In the genomic region with DNA sequence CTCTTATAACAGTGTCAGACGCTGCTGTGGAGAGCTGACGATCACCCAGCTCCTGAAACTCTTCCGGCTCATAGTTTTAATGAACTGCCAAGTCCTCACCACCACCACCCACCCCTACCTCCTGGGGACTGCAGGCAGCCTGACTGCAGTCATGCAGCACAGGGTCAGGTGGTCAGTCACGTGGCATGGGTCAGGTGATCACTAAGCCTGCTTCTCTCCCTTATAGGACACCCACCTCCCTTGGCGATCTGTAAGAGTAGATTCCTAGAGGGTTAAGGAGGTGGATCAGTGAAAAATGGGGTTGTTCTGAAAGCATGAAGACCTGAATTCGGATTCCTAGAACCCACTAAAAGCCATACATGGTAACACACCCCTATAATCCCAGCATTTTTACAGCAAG, we compare ENCODE assay signal across 24 mouse cellular contexts. TPM values are rescaled to one million over a fixed set of nuclear protein-coding genes. Genes with fewer than 3 reads are reported as not detected.
DNase-seq lines count a peak whose midpoint lies in the region; ATAC-seq and TF ChIP-seq lines count a peak whose summit lies in the region.
"Had no signal": no experiment of that assay in that cellular context is flagged by ENCODE, and none has a peak within 500 bp of the region (broad histone marks: within the 10 kb centered on the region; RNA-seq: fewer than 3 reads in every experiment).

No protein-coding gene starts in this region.

- no peaks in the 10 kb centered on the region for H3K9me3 ChIP-seq in embryonic facial prominence, embryonic 14.5 days (ENCODE audit: control insufficient read depth, low read length)
- 0 out of 2 replicates have a peak, but pooled peaks cover 3% of the 10 kb centered on the region for H3K9me3 ChIP-seq in embryonic facial prominence, embryonic 10.5 days
- H3K9me3 ChIP-seq in CH12.LX (replicated peaks; ENCODE audit: low read length), result peaks cover 5% of the 10 kb centered on the region
- no peaks in the 10 kb centered on the region for H3K9me3 ChIP-seq in kidney, embryonic 16.5 days (ENCODE audit: low read length)
- H3K9me3 ChIP-seq: embryonic facial prominence, embryonic 12.5 days; hindbrain, embryonic 13.5 days; intestine, embryonic 15.5 days; limb, embryonic 12.5 days; liver, embryonic 15.5 days; stomach, embryonic 15.5 days had no signal

- H3K27ac ChIP-seq in embryonic facial prominence, embryonic 14.5 days (replicated peaks; ENCODE audit: low read depth, low read length), result 0 out of 2 replicates have a peak overlapping the region, but pooled peaks have one; percentile 49
- H3K27ac ChIP-seq in embryonic facial prominence, embryonic 10.5 days (replicated peaks), result no peak overlapping the region
- peak overlapping the region; percentile 82; the same call in 1 of the 2 replicates for H3K27ac ChIP-seq in layer of hippocampus, adult 2 months
- no peak overlapping the region for H3K27ac ChIP-seq in CH12.LX (ENCODE audit: insufficient read depth, low read depth)
- no peak overlapping the region for H3K27ac ChIP-seq in kidney, embryonic 16.5 days (ENCODE audit: low read length)
- H3K27ac ChIP-seq: hindbrain, embryonic 13.5 days; intestine, embryonic 15.5 days; liver, embryonic 15.5 days; stomach, embryonic 15.5 days had no signal

- H3K4me2 ChIP-seq in embryonic facial prominence, embryonic 14.5 days (ENCODE audit: low read depth, low read length), result no peak overlapping the region
- H3K4me2 ChIP-seq in CH12.LX (ENCODE audit: insufficient read depth, low read depth, poor library complexity, severe bottlenecking), result no peak overlapping the region
- no peak overlapping the region for H3K4me2 ChIP-seq in kidney, embryonic 16.5 days (replicated peaks; ENCODE audit: low read depth, low read length)
- H3K4me2 ChIP-seq: embryonic facial prominence, embryonic 12.5 days; heart, embryonic 11.5 days; hindbrain, embryonic 13.5 days; intestine, embryonic 15.5 days; limb, embryonic 12.5 days; liver, embryonic 15.5 days; stomach, embryonic 15.5 days had no signal

- no peak for DNase-seq in embryonic facial prominence, embryonic 14.5 days (ENCODE audit: low spot score)
- no peak for DNase-seq in embryonic facial prominence, embryonic 10.5 days (ENCODE audit: low spot score)
- DNase-seq in layer of hippocampus, adult 2 months (ENCODE audit: low spot score in 2 of 2), result no peak
- no peak for DNase-seq in layer of hippocampus, postnatal 10 days (ENCODE audit: low spot score in 2 of 2)
- DNase-seq in CH12.LX (ENCODE audit: extremely low read depth), result no peak
- no peak for DNase-seq in cerebellum, adult 11-12 months
- DNase-seq in ovary, postnatal 10 days (ENCODE audit: low spot score), result no peak
- DNase-seq: cerebellum, adult 11 months; heart, postnatal 14 days; thymus, postnatal 4 days had no signal

- H3K27me3 ChIP-seq in embryonic facial prominence, embryonic 14.5 days (replicated peaks; ENCODE audit: control insufficient read depth, insufficient read depth, low read length), result no peaks in the 10 kb centered on the region
- no peaks in the 10 kb centered on the region for H3K27me3 ChIP-seq in embryonic facial prominence, embryonic 10.5 days (replicated peaks; ENCODE audit: low read depth, poor library complexity, severe bottlenecking)
- H3K27me3 ChIP-seq in CH12.LX (replicated peaks), result no peaks in the 10 kb centered on the region
- no peaks in the 10 kb centered on the region for H3K27me3 ChIP-seq in kidney, embryonic 16.5 days (ENCODE audit: insufficient read depth, low read length)
- H3K27me3 ChIP-seq: embryonic facial prominence, embryonic 12.5 days; hindbrain, embryonic 13.5 days; intestine, embryonic 15.5 days; stomach, embryonic 15.5 days had no signal

- H3K36me3 ChIP-seq in embryonic facial prominence, embryonic 14.5 days (ENCODE audit: control insufficient read depth, insufficient read depth, low read length), result no peaks in the 10 kb centered on the region
- no peaks in the 10 kb centered on the region for H3K36me3 ChIP-seq in embryonic facial prominence, embryonic 10.5 days (replicated peaks)
- no peaks in the 10 kb centered on the region for H3K36me3 ChIP-seq in CH12.LX (replicated peaks in 1 of 2; ENCODE audit: control insufficient read depth in 1 of 2, insufficient read depth in 1 of 2, low read length in 1 of 2)
- no peaks in the 10 kb centered on the region for H3K36me3 ChIP-seq in kidney, embryonic 16.5 days (ENCODE audit: insufficient read depth, low read length)
- H3K36me3 ChIP-seq: embryonic facial prominence, embryonic 12.5 days; hindbrain, embryonic 13.5 days; intestine, embryonic 15.5 days; limb, embryonic 12.5 days; liver, embryonic 15.5 days; stomach, embryonic 15.5 days had no signal

- no peaks in the 10 kb centered on the region for H3K79me2 ChIP-seq in CH12.LX (replicated peaks; ENCODE audit: control insufficient read depth, extremely low read depth, insufficient read depth, poor library complexity, severe bottlenecking)

- TF ChIP-seq POLR2A in CH12.LX (IDR thresholded peaks at IDR 0.05; ENCODE audit: low read depth, low read length), result no peak

- no peak for TF ChIP-seq CTCF in layer of hippocampus, adult 2 months (conservative IDR thresholded peaks at IDR 0.05)
- no peak for TF ChIP-seq CTCF in CH12.LX (conservative IDR thresholded peaks at IDR 0.05 in 1 of 2, IDR thresholded peaks at IDR 0.05 in 1 of 2; ENCODE audit: low read depth in 2 of 2, low read length in 2 of 2)

- no peak overlapping the region for H3K4me3 ChIP-seq in embryonic facial prominence, embryonic 14.5 days (ENCODE audit: low read depth, low read length)
- H3K4me3 ChIP-seq in embryonic facial prominence, embryonic 10.5 days, result no peak overlapping the region
- H3K4me3 ChIP-seq in layer of hippocampus, adult 2 months, result no peak overlapping the region
- H3K4me3 ChIP-seq in CH12.LX (replicated peaks in 1 of 3; ENCODE audit: low read depth in 2 of 3, low read length in 2 of 3, poor library complexity in 1 of 3), result no peak overlapping the region
- H3K4me3 ChIP-seq in kidney, embryonic 16.5 days (ENCODE audit: low read length), result no peak overlapping the region
- H3K4me3 ChIP-seq: embryonic facial prominence, embryonic 12.5 days; hindbrain, embryonic 13.5 days; intestine, embryonic 15.5 days; limb, embryonic 12.5 days; liver, embryonic 15.5 days; stomach, embryonic 15.5 days had no signal

- in situ Hi-C loops in CH12.LX (cut with MboI; ENCODE audit: low pct_ligation_motif_present, low pct_unique_long_range_greater_than_20kb, low sequenced_read_pairs), result no loop called here

- no peak for TF ChIP-seq RAD21 in CH12.LX (IDR thresholded peaks at IDR 0.05; ENCODE audit: low read depth, low read length)

- WGBS in embryonic facial prominence, embryonic 14.5 days, result 80% methylated on average over 6 of the region's 6 CpGs
- 82% methylated on average over 6 of the region's 6 CpGs for WGBS in embryonic facial prominence, embryonic 10.5 days
- WGBS in kidney, embryonic 16.5 days, result 72% methylated on average over 6 of the region's 6 CpGs

- no peak for TF ChIP-seq EP300 in CH12.LX (IDR thresholded peaks at IDR 0.05; ENCODE audit: low read length)

- dilution Hi-C loops in CH12.LX (cut with MboI; ENCODE audit: extremely low pct_ligation_motif_present, extremely low pct_unique_long_range_greater_than_20kb, low sequenced_read_pairs), result no loop called here

- ATAC-seq in embryonic facial prominence, embryonic 14.5 days (ENCODE audit: low read depth), result no peak
- peak; percentile 64 for ATAC-seq in kidney, embryonic 16.5 days (ENCODE audit: low FRiP score, low TSS enrichment)
- ATAC-seq: CD4-positive, CD25-positive, alpha-beta regulatory T cell, adult 4 months; intestine, embryonic 15.5 days; lung, postnatal 0 days; midbrain, embryonic 16.5 days had no signal

- peaks cover 23% of the 10 kb centered on the region for H3K4me1 ChIP-seq in embryonic facial prominence, embryonic 14.5 days (ENCODE audit: control insufficient read depth, insufficient read depth, low read length)
- peaks cover 21% of the 10 kb centered on the region for H3K4me1 ChIP-seq in embryonic facial prominence, embryonic 10.5 days
- H3K4me1 ChIP-seq in CH12.LX (ENCODE audit: control insufficient read depth in 1 of 2, insufficient read depth in 2 of 2), result no peaks in the 10 kb centered on the region; a peak in 1 of 4 replicates
- peaks cover 10% of the 10 kb centered on the region; the same call in 1 of the 2 replicates for H3K4me1 ChIP-seq in kidney, embryonic 16.5 days (ENCODE audit: insufficient read depth, low read length)
- H3K4me1 ChIP-seq: liver, embryonic 15.5 days had no signal

- no peak overlapping the region for H3K9ac ChIP-seq in embryonic facial prominence, embryonic 14.5 days (ENCODE audit: low read depth, low read length)
- H3K9ac ChIP-seq in CH12.LX (ENCODE audit: insufficient read depth, low read depth), result no peak overlapping the region
- H3K9ac ChIP-seq in kidney, embryonic 16.5 days (replicated peaks; ENCODE audit: low read length), result no peak overlapping the region
- H3K9ac ChIP-seq: embryonic facial prominence, embryonic 12.5 days; hindbrain, embryonic 13.5 days; intestine, embryonic 15.5 days; limb, embryonic 12.5 days; liver, embryonic 15.5 days; stomach, embryonic 15.5 days had no signal

TF ChIP-seq in CH12.LX, 34 proteins besides CTCF, POLR2A, EP300 and RAD21:
- TF ChIP-seq USF2 (conservative IDR thresholded peaks at IDR 0.05; ENCODE audit: low read depth, low read length) (peak; percentile 77), KAT2A (IDR thresholded peaks at IDR 0.05; ENCODE audit: insufficient replicate concordance, low read length) (no peak), USF1 (IDR thresholded peaks at IDR 0.05; ENCODE audit: low read depth, low read length) (peak; percentile 69)

RNA-seq across cellular contexts. Expression of a gene that starts 42.3 kb away (rescaled TPM):
- polyA plus RNA-seq in embryonic facial prominence, embryonic 14.5 days (2014; fragmentation: Nextera tagmentation; extraction: Ambion mirVana), result 0.84 and 1.7 TPM in 2 replicates
- polyA plus RNA-seq in embryonic facial prominence, embryonic 10.5 days (2016; fragmentation: Nextera tagmentation; extraction: Ambion mirVana), result not detected in 2 replicates
- 1 to 10 TPM in 1 of 2 experiments, under 1 TPM in 1; 0.76 to 1.5 TPM for total RNA-seq in layer of hippocampus, adult 2 months (2021)
- 1 to 10 TPM in 1 of 2 experiments, not detected in 1; 1.1 TPM for total RNA-seq in layer of hippocampus, postnatal 10 days (2021)
- total RNA-seq in CH12.LX (2012; rRNA removed) (not detected in 2 replicates), CH12.LX (2014; rRNA removed) (not detected in 2 replicates)
- not detected in 2 replicates for polyA plus RNA-seq in CH12.LX (2012; ENCODE audit: insufficient read length, low read depth)
- polyA plus RNA-seq in kidney, embryonic 16.5 days (2015; fragmentation: Nextera tagmentation; extraction: Ambion mirVana), result 0.25 TPM in 1 of 2 replicates, not detected in the other
- total RNA-seq: adrenal gland, adult 18-20 months; heart, postnatal 14 days; megakaryocyte, adult 5-6 weeks had no signal
- polyA plus RNA-seq: brain, embryonic 14.5 days; CD4-positive, CD25-positive, alpha-beta regulatory T cell, adult 4 months; heart, embryonic 11.5 days; hindbrain, embryonic 13.5 days; intestine, embryonic 15.5 days; limb, embryonic 12.5 days; liver, embryonic 15.5 days; lung, postnatal 0 days; midbrain, embryonic 16.5 days had no signal

RNA-seq across cellular contexts. Expression of a gene that starts 43.0 kb away (rescaled TPM):
- polyA plus RNA-seq in embryonic facial prominence, embryonic 14.5 days (2014; fragmentation: Nextera tagmentation; extraction: Ambion mirVana), result 0.26 and 0.64 TPM in 2 replicates
- polyA plus RNA-seq in embryonic facial prominence, embryonic 10.5 days (2016; fragmentation: Nextera tagmentation; extraction: Ambion mirVana), result 0.16 and 0.33 TPM in 2 replicates
- 10 to 100 TPM; 18.7 to 21.2 TPM for total RNA-seq in layer of hippocampus, adult 2 months (2021)
- 10 to 100 TPM in 1 of 2 experiments, 1 to 10 TPM in 1; 10.0 to 10.3 TPM for total RNA-seq in layer of hippocampus, postnatal 10 days (2021)
- total RNA-seq in CH12.LX (2012; rRNA removed) (0.04 and 0.08 TPM in 2 replicates), CH12.LX (2014; rRNA removed) (not detected in 2 replicates)
- polyA plus RNA-seq in CH12.LX (2012; ENCODE audit: insufficient read length, low read depth), result 0.11 TPM in 2 replicates
- 0.04 and 0.40 TPM in 2 replicates for polyA plus RNA-seq in kidney, embryonic 16.5 days (2015; fragmentation: Nextera tagmentation; extraction: Ambion mirVana)

Comparison
In these comparisons a context has a peak if more than half of its experiments do, and no peak if none do; other contexts are left out.
1. H3K27ac ChIP-seq: peak in embryonic facial prominence, embryonic 14.5 days (single experiment) and layer of hippocampus, adult 2 months (single experiment); none in embryonic facial prominence, embryonic 10.5 days (single experiment), CH12.LX (single experiment) and kidney, embryonic 16.5 days (single experiment).